Mouse (Mus musculus) intestine, postnatal 0 days (tissue): ENCODE measurements at regions not wholly inside any gene's neighbourhood (a gene's known extent, or its start where the extent isn't known, plus 50 kb on each side); places are given as distances from the start of the nearest gene placed in this dataset.

Experiments
- ATAC-seq: fragments of 200-750 bp; cut with Nextera tagmentation; 2 replicates; pipeline ENCODE4 v1.8.0; 2017; ENCODE audit warnings: mild to moderate bottlenecking, moderate TSS enrichment, moderate library complexity
- H3K27ac ChIP-seq: fragments of 300-500 bp; sonication (generic); 2 replicates; pipeline ENCODE4 v1.5.1; 2014; ENCODE audit warnings: mild to moderate bottlenecking, low read depth, low read length, moderate library complexity
- H3K27me3 ChIP-seq: fragments of 300-500 bp; sonication (generic); replicated peaks from 2 replicates; pipeline ENCODE4 v1.6.1; 2014; ENCODE audit warnings: low read length, mixed read lengths; ENCODE audit not compliant: control insufficient read depth, insufficient read depth
- H3K36me3 ChIP-seq: fragments of 300-500 bp; sonication (generic); 2 replicates; pipeline ENCODE4 v1.6.1; 2014; ENCODE audit warnings: mild to moderate bottlenecking, moderate library complexity; ENCODE audit not compliant: control insufficient read depth, insufficient read depth
- H3K4me1 ChIP-seq: fragments of 300-500 bp; sonication (generic); replicated peaks from 2 replicates; pipeline ENCODE4 v1.6.1; 2014; ENCODE audit warnings: antibody characterized with exemption, low read length, mixed read lengths; ENCODE audit not compliant: control insufficient read depth, insufficient read depth
- H3K4me2 ChIP-seq: fragments of 300-500 bp; sonication (generic); replicated peaks from 2 replicates; pipeline ENCODE4 v1.6.1; 2014; ENCODE audit warnings: low read depth, mild to moderate bottlenecking, moderate library complexity
- H3K4me3 ChIP-seq: fragments of 300-500 bp; sonication (generic); 2 replicates; pipeline ENCODE4 v1.5.1; 2014; ENCODE audit warnings: low read depth, low read length
- H3K9ac ChIP-seq: fragments of 300-500 bp; sonication (generic); 2 replicates; pipeline ENCODE4 v1.6.1; 2014; ENCODE audit warnings: mild to moderate bottlenecking, low read depth, low read length
- H3K9me3 ChIP-seq: fragments of 300-500 bp; sonication (generic); 2 replicates; pipeline ENCODE4 v1.6.1; 2016; ENCODE audit warnings: mixed run types; ENCODE audit not compliant: control insufficient read depth
- CTCF ChIP-seq: sonication (generic); IDR thresholded peaks from 2 replicates; pipeline ENCODE4 v1.5.1; 2016; ENCODE audit warnings: low read depth, mild to moderate bottlenecking, control low read depth, antibody characterized with exemption, moderate library complexity
- WGBS: fragments of 180-500 bp; shearing (Covaris S2); extraction: QIAGEN DNeasy Blood & Tissue Kit; methylation state at CpG from one replicate; pipeline ENCODE4 v1.1.7; 2014; 5-methylcytosine and 5-hydroxymethylcytosine counted together

DNA sequence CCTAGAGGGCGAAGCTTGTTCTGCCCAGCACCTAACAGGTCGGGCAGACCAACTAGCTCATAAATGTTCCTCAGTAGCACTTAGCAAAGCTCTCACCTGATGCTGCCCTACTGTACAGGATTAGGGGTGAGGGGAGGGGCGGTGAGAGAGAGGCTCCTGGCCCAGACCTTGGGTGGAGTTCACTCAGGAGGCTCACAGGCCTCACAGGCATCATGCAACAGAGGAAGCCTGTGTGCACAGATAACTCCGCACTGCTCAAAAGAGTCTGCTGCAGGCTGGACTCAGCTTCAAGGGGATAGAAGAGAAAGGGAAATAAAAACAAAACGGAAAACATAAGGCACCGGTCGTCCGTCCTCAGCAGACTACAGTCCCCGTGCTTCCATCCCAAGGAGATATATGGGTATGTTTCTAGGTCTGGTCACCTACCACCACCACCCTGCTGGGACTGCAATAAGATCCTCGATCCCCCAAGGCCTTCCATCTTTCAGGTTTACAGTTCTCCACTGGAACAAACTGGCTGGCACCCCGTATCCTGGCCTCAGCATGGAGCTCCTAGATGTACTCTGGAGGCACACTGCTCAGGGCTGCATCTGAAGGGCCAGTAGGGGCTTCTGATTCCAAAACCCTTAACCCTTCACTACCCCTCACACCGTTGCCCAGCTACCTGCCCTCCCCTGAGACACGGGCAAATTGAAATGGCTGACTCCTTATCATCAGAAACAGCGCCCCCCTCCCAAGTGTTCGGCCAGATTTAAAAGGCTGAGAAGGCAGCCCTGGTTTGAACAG lies 184.2 kb downstream of the Bmp7 start:
- no peaks in the 10 kb centered on the region for H3K36me3 ChIP-seq
- no peak for TF ChIP-seq CTCF
- no peak overlapping the region for H3K9ac ChIP-seq
- H3K27me3 ChIP-seq: 0 out of 2 replicates have a peak, but pooled peaks cover 3% of the 10 kb centered on the region
- no peaks in the 10 kb centered on the region for H3K4me1 ChIP-seq
- no peak for ATAC-seq
- H3K4me2 ChIP-seq: no peak overlapping the region
- no peak overlapping the region for H3K4me3 ChIP-seq
- H3K9me3 ChIP-seq: no peaks in the 10 kb centered on the region
- 64% methylated on average over 15 of the region's 15 CpGs for WGBS
- no peak overlapping the region for H3K27ac ChIP-seq

DNA sequence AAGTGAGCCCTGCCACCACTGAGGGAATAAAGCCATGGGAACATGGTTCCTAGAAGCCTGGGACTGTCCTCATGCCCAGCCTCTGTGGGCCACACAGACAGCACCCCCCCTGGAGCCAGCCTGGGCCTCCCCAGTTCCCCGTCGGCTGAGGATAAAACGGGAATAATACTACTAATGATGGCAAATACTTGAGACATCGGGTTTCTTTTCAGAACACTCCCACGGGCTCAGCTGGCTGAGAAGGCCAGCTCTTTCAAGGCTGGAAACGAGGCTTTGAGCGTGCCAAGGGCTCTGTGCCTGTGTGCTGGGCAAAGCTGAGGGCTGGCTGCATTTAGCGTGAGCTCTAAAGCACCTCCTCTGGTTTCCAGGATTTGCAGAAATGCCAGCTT lies 183.7 kb downstream of the Bmp7 start:
- 0 out of 2 replicates have a peak, but pooled peaks cover 3% of the 10 kb centered on the region for H3K27me3 ChIP-seq
- TF ChIP-seq CTCF: no peak
- H3K27ac ChIP-seq: no peak overlapping the region
- no peak overlapping the region for H3K4me3 ChIP-seq
- ATAC-seq: no peak
- H3K4me1 ChIP-seq: no peaks in the 10 kb centered on the region
- H3K4me2 ChIP-seq: no peak overlapping the region
- H3K9me3 ChIP-seq: no peaks in the 10 kb centered on the region
- WGBS: 40% methylated on average over 8 of the region's 8 CpGs
- H3K9ac ChIP-seq: no peak overlapping the region
- H3K36me3 ChIP-seq: no peaks in the 10 kb centered on the region

DNA sequence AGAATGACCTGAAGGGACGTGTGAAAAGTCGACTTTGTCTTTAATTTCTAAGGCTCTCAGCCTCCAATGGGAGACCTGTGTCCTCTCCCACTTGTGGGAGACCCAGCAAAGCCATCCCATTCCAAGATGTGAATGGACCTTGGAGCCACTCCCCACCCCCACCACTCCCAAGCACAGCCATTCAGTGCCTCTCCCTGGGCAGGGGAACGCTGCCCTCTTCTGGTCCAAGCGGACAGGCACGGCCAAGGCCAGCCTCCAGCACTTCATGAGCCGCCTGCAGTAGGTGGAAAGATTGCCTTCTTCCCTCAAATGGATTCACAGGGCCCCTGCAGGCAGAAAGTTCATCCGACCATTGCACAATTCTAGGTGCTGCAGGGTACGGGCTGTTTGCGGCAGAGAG lies 181.6 kb downstream of the Bmp7 start:
- WGBS: 16% methylated on average over 9 of the region's 9 CpGs
- H3K9me3 ChIP-seq: no peaks in the 10 kb centered on the region

DNA sequence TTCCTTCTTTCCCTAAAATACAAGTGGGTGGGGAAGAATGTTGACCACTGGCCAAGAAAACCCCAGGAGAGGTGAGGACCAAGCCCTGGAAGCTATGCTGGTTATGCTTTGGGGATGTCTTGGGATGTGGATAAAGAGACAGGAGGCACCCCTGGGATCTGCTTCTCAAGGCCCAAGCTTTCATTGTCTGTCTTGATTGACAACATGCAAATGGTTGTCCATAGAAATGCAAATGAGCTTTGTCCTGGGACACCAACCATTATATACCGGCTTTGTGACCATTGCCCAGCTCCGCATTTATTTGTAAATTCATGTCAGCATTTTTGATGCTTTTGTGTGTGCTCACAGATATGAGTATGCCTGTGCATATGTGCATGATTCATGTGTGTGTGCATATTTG lies 174.9 kb downstream of the Bmp7 start:
- H3K4me2 ChIP-seq: no peak overlapping the region
- H3K27me3 ChIP-seq: no peaks in the 10 kb centered on the region
- no peaks in the 10 kb centered on the region for H3K4me1 ChIP-seq
- 87% methylated on average over 2 of the region's 2 CpGs for WGBS
- ATAC-seq: no peak
- no peak overlapping the region for H3K27ac ChIP-seq
- H3K9me3 ChIP-seq: no peaks in the 10 kb centered on the region
- H3K36me3 ChIP-seq: no peaks in the 10 kb centered on the region
- no peak overlapping the region for H3K4me3 ChIP-seq
- TF ChIP-seq CTCF: no peak
- H3K9ac ChIP-seq: no peak overlapping the region

More for the DNA sequence above, 181.6 kb downstream of the Bmp7 start:
- Histone ChIP-seq H3K4me1 (no peaks in the 10 kb centered on the region), H3K27ac (no peak overlapping the region), H3K27me3 (0 out of 2 replicates have a peak, but pooled peaks cover 3% of the 10 kb centered on the region), H3K4me2 (no peak overlapping the region), H3K9ac (no peak overlapping the region), H3K4me3 (no peak overlapping the region), H3K36me3 (no peaks in the 10 kb centered on the region)
- ATAC-seq: no peak
- peak; percentile 87 for TF ChIP-seq CTCF

DNA sequence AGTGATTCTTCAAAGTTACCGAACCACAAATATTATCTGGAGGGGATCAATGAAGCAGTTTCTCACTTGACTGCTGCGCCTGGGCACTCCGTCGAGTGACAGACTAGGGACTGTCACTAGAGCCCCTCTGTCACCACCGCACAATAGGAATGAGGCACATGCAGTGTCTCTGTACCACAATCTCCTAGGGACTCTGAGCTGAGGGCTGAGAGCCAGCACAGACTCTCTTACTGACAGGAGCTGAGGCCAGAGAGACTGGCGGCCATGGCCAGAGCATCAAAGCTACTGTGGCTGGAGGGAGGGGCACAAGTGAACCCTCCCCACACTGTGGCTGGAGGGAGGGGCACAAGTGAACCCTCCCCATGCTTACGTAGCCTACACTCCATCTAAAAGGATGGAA lies 173.7 kb downstream of the Bmp7 start:
- Histone ChIP-seq H3K27ac (no peak overlapping the region), H3K4me3 (no peak overlapping the region), H3K27me3 (no peaks in the 10 kb centered on the region), H3K4me1 (no peaks in the 10 kb centered on the region), H3K4me2 (no peak overlapping the region), H3K36me3 (no peaks in the 10 kb centered on the region), H3K9me3 (no peaks in the 10 kb centered on the region), H3K9ac (no peak overlapping the region)
- 56% methylated on average over 7 of the region's 7 CpGs for WGBS
- TF ChIP-seq CTCF: no peak
- ATAC-seq: no peak

DNA sequence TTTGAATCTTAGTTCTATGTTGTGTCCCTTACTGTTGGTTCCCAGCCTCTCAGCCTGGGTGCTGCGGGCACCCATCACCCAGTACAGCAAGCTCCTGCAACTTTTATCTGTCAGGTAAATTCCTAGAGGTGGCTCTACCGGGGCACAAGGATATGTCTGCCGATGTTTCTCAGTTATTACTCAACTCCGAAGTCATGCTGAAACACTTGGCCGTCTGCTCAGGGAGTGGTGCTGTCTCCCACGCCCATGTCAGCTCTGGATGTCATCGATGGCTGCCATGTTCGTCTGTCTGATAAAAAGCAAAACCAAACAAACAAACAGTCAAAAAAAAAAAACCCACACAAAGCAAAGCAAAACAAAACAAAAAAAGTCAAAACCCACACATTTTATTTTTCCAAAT lies 171.4 kb downstream of the Bmp7 start:
- Histone ChIP-seq H3K36me3 (no peaks in the 10 kb centered on the region), H3K9me3 (no peaks in the 10 kb centered on the region), H3K27me3 (no peaks in the 10 kb centered on the region), H3K27ac (no peak overlapping the region), H3K4me3 (no peak overlapping the region), H3K9ac (no peak overlapping the region), H3K4me1 (no peaks in the 10 kb centered on the region), H3K4me2 (no peak overlapping the region)
- 66% methylated on average over 8 of the region's 8 CpGs for WGBS
- TF ChIP-seq CTCF: no peak
- no peak for ATAC-seq

DNA sequence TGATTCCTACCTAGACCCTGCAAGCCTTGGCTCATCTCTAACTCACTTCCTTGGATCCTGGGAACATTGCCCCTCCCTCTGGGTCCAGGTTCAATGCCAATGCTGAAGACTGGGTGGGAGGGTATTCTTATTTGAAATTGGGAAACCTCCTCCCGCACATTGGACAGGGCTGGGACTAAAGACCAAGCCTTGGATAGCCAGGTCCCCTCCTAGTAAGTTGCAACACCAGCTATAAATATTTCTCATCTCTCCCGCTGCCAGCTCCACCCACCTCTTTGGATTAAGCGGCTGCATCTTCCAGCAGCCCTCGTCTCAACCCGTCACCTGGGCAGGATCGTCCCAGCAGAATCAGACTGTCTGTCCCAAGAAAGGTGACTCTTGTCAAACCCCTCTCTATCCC lies 170.1 kb downstream of the Bmp7 start:
- no peak overlapping the region for H3K4me2 ChIP-seq
- no peak overlapping the region for H3K27ac ChIP-seq
- H3K4me1 ChIP-seq: no peaks in the 10 kb centered on the region
- H3K9me3 ChIP-seq: no peaks in the 10 kb centered on the region
- no peaks in the 10 kb centered on the region for H3K36me3 ChIP-seq
- no peak overlapping the region for H3K9ac ChIP-seq
- ATAC-seq: no peak
- no peak for TF ChIP-seq CTCF
- no peak overlapping the region for H3K4me3 ChIP-seq
- 67% methylated on average over 6 of the region's 6 CpGs for WGBS
- H3K27me3 ChIP-seq: no peaks in the 10 kb centered on the region
